In genomic region chr2:168025882-168026281, GRCm38 (mm10) we compare ENCODE assay signal across 9 mouse cellular contexts. TPM values are rescaled to one million over a fixed set of nuclear protein-coding genes. Genes with fewer than 3 reads are reported as not detected.
DNase-seq lines count a peak whose midpoint lies in the region; ATAC-seq and TF ChIP-seq lines count a peak whose summit lies in the region.
"Had no signal": no experiment of that assay in that cellular context is flagged by ENCODE, and none has a peak within 500 bp of the region (broad histone marks: within the 10 kb centered on the region; RNA-seq: fewer than 3 reads in every experiment).

No protein-coding gene starts in this region.

- ATAC-seq in kidney, embryonic 16.5 days (ENCODE audit: low FRiP score, low TSS enrichment), result no peak

- TF ChIP-seq EP300 in ES-Bruce4 (IDR thresholded peaks at IDR 0.05; ENCODE audit: insufficient read depth, low read depth, low read length), result no peak

- no peaks in the 10 kb centered on the region for H3K4me1 ChIP-seq in kidney, adult 2 months (ENCODE audit: control insufficient read depth, insufficient read depth, low read length)
- H3K4me1 ChIP-seq in ES-Bruce4 (ENCODE audit: control insufficient read depth, insufficient read depth, low read length), result no peaks in the 10 kb centered on the region
- no peaks in the 10 kb centered on the region for H3K4me1 ChIP-seq in kidney, embryonic 16.5 days (ENCODE audit: insufficient read depth, low read length)
- 0 out of 2 replicates have a peak, but pooled peaks cover 5% of the 10 kb centered on the region for H3K4me1 ChIP-seq in forebrain, embryonic 10.5 days
- H3K4me1 ChIP-seq: hindbrain, embryonic 13.5 days had no signal

- no peak overlapping the region for H3K27ac ChIP-seq in kidney, adult 2 months (ENCODE audit: insufficient read depth, low read depth, low read length)
- H3K27ac ChIP-seq in ES-Bruce4 (ENCODE audit: insufficient read depth, low read length), result no peak overlapping the region
- H3K27ac ChIP-seq in kidney, embryonic 16.5 days (ENCODE audit: low read length), result peak overlapping the region; percentile 81
- H3K27ac ChIP-seq in forebrain, embryonic 10.5 days, result no peak overlapping the region
- H3K27ac ChIP-seq: hindbrain, embryonic 13.5 days had no signal

- H3K9ac ChIP-seq in ES-Bruce4 (ENCODE audit: low read depth, poor library complexity, severe bottlenecking), result no peak overlapping the region
- H3K9ac ChIP-seq in kidney, embryonic 16.5 days (replicated peaks; ENCODE audit: low read length), result no peak overlapping the region
- H3K9ac ChIP-seq: hindbrain, embryonic 13.5 days had no signal

- no peak for DNase-seq in kidney, adult 2 months
- no peak for DNase-seq in kidney, postnatal 14 days
- DNase-seq in A20 (ENCODE audit: low read depth, low spot score), result peak; percentile 22
- DNase-seq in cerebellum, postnatal 10 days, result no peak
- no peak for DNase-seq in forebrain, embryonic 10.5 days (ENCODE audit: extremely low spot score, low spot score)
- DNase-seq: thymus, postnatal 14 days had no signal

- no peak overlapping the region for H3K4me3 ChIP-seq in kidney, adult 2 months (ENCODE audit: insufficient read depth, low read depth, low read length)
- H3K4me3 ChIP-seq in ES-Bruce4 (ENCODE audit: low read depth, low read length), result no peak overlapping the region
- H3K4me3 ChIP-seq in kidney, embryonic 16.5 days (ENCODE audit: low read length), result no peak overlapping the region
- H3K4me3 ChIP-seq in forebrain, embryonic 10.5 days, result no peak overlapping the region
- H3K4me3 ChIP-seq: hindbrain, embryonic 13.5 days had no signal

- no peaks in the 10 kb centered on the region for H3K36me3 ChIP-seq in kidney, adult 2 months (ENCODE audit: control insufficient read depth, insufficient read depth, low read length)
- no peaks in the 10 kb centered on the region for H3K36me3 ChIP-seq in ES-Bruce4 (ENCODE audit: control insufficient read depth, insufficient read depth, low read length, poor library complexity, severe bottlenecking)
- no peaks in the 10 kb centered on the region for H3K36me3 ChIP-seq in kidney, embryonic 16.5 days (ENCODE audit: insufficient read depth, low read length)
- H3K36me3 ChIP-seq in forebrain, embryonic 10.5 days (replicated peaks), result no peaks in the 10 kb centered on the region
- H3K36me3 ChIP-seq: hindbrain, embryonic 13.5 days had no signal

- peak; percentile 34; the same call in 1 of the 2 replicates for TF ChIP-seq CTCF in kidney, adult 2 months (conservative IDR thresholded peaks at IDR 0.05; ENCODE audit: insufficient read depth, insufficient read length, low read depth, low read length)
- peak; percentile 59 for TF ChIP-seq CTCF in ES-Bruce4 (IDR thresholded peaks at IDR 0.05; ENCODE audit: low read depth, low read length)

- no peak overlapping the region for H3K4me2 ChIP-seq in kidney, embryonic 16.5 days (replicated peaks; ENCODE audit: low read depth, low read length)
- H3K4me2 ChIP-seq: hindbrain, embryonic 13.5 days had no signal

- no peaks in the 10 kb centered on the region for H3K27me3 ChIP-seq in kidney, adult 2 months (replicated peaks; ENCODE audit: control insufficient read depth, insufficient read depth, low read length)
- H3K27me3 ChIP-seq in ES-Bruce4 (ENCODE audit: control insufficient read depth, insufficient read depth, low read length, poor library complexity, severe bottlenecking), result no peaks in the 10 kb centered on the region
- H3K27me3 ChIP-seq in kidney, embryonic 16.5 days (ENCODE audit: insufficient read depth, low read length), result no peaks in the 10 kb centered on the region
- H3K27me3 ChIP-seq in forebrain, embryonic 10.5 days (ENCODE audit: poor library complexity, severe bottlenecking), result no peaks in the 10 kb centered on the region
- H3K27me3 ChIP-seq: hindbrain, embryonic 13.5 days had no signal

- 94% methylated on average over 8 of the region's 8 CpGs for WGBS in kidney, adult 2 months
- WGBS in kidney, embryonic 16.5 days, result 92% methylated on average over 8 of the region's 8 CpGs
- WGBS in forebrain, embryonic 10.5 days, result 92% methylated on average over 8 of the region's 8 CpGs

- no peaks in the 10 kb centered on the region; the same call in 1 of the 2 replicates for H3K9me3 ChIP-seq in ES-Bruce4 (replicated peaks; ENCODE audit: control insufficient read depth, insufficient read depth, low read length, poor library complexity, severe bottlenecking)
- peaks cover 7% of the 10 kb centered on the region for H3K9me3 ChIP-seq in kidney, embryonic 16.5 days (ENCODE audit: low read length)
- H3K9me3 ChIP-seq in forebrain, embryonic 10.5 days, result peaks cover 9% of the 10 kb centered on the region; the same call in 1 of the 2 replicates
- H3K9me3 ChIP-seq: hindbrain, embryonic 13.5 days had no signal

- no peak for TF ChIP-seq POLR2A in kidney, adult 2 months (IDR thresholded peaks at IDR 0.05; ENCODE audit: low read depth, low read length)
- no peak for TF ChIP-seq POLR2A in ES-Bruce4 (IDR thresholded peaks at IDR 0.05; ENCODE audit: insufficient read depth, low read length)

RNA-seq across cellular contexts. Expression of gene Ripor3, which starts 15.5 kb away (rescaled TPM):
- 12.3 and 13.0 TPM in 2 replicates for polyA plus RNA-seq in kidney, adult 2 months (2012; rRNA removed)
- polyA plus RNA-seq in ES-Bruce4 (2011; ENCODE audit: insufficient read depth, insufficient read length, low read depth, missing spikeins), result 1.8 and 2.4 TPM in 2 replicates
- 1.9 and 2.6 TPM in 2 replicates for polyA plus RNA-seq in kidney, embryonic 16.5 days (2015; fragmentation: Nextera tagmentation; extraction: Ambion mirVana)
- 0.59 and 0.93 TPM in 2 replicates for polyA plus RNA-seq in forebrain, embryonic 10.5 days (2016; fragmentation: Nextera tagmentation; extraction: Ambion mirVana)

RNA-seq across cellular contexts. Expression of gene Pard6b, which starts 54.9 kb away (rescaled TPM):
- 41.0 and 44.4 TPM in 2 replicates for polyA plus RNA-seq in kidney, adult 2 months (2012; rRNA removed)
- polyA plus RNA-seq in ES-Bruce4 (2011; ENCODE audit: insufficient read depth, insufficient read length, low read depth, missing spikeins), result 55.0 and 55.3 TPM in 2 replicates
- polyA plus RNA-seq in kidney, embryonic 16.5 days (2015; fragmentation: Nextera tagmentation; extraction: Ambion mirVana), result 20.0 and 23.9 TPM in 2 replicates
- polyA plus RNA-seq in forebrain, embryonic 10.5 days (2016; fragmentation: Nextera tagmentation; extraction: Ambion mirVana), result 9.3 and 10.4 TPM in 2 replicates
